Mouse (Mus musculus) frontal cortex, postnatal 10 days (tissue): ENCODE measurements at regions not wholly inside any gene's neighbourhood (a gene's known extent, or its start where the extent isn't known, plus 50 kb on each side); places are given as distances from the start of the nearest gene placed in this dataset.

ENCODE experiments used
- DNase-seq, 2 experiments: peaks; one replicate each; pipeline ENCODE4 v3.0.0; 2022; ENCODE audit warnings: low spot score in 2 of 2, mixed read lengths in 1 of 2

- no peak for DNase-seq
Measured at GRCm38 (mm10) chr12:27838384-27838783, 496.0 kb upstream of the Sox11 start.

- no peak for DNase-seq
Measured at GRCm38 (mm10) chr12:27826208-27826607, 483.8 kb upstream of the Sox11 start.

GRCm38 (mm10) chr12:27823392-27823791 is 481.0 kb upstream of the Sox11 start:
- DNase-seq: no peak

- no peak for DNase-seq
Measured at GRCm38 (mm10) chr12:27796642-27797041, 454.3 kb upstream of the Sox11 start.

GRCm38 (mm10) chr12:27786716-27787291 is 444.4 kb upstream of the Sox11 start:
- no peak for DNase-seq

- DNase-seq: no peak
Measured at GRCm38 (mm10) chr12:27780801-27781200, 438.4 kb upstream of the Sox11 start.

GRCm38 (mm10) chr12:27765948-27766347 is 423.6 kb upstream of the Sox11 start:
- DNase-seq: no peak

GRCm38 (mm10) chr12:27759016-27759415 is 416.6 kb upstream of the Sox11 start:
- DNase-seq: no peak

GRCm38 (mm10) chr12:27757641-27758040 is 415.3 kb upstream of the Sox11 start:
- DNase-seq: no peak

- no peak for DNase-seq
Measured at GRCm38 (mm10) chr12:27724619-27725200, 382.3 kb upstream of the Sox11 start.

- no peak for DNase-seq
Measured at GRCm38 (mm10) chr12:27680459-27680858, 338.1 kb upstream of the Sox11 start.

GRCm38 (mm10) chr12:27673404-27673803 is 331.0 kb upstream of the Sox11 start:
- no peak for DNase-seq

GRCm38 (mm10) chr12:27670650-27671084 is 328.3 kb upstream of the Sox11 start:
- no peak for DNase-seq

GRCm38 (mm10) chr12:27670190-27670589 is 327.8 kb upstream of the Sox11 start:
- no peak for DNase-seq

- DNase-seq: no peak
Measured at GRCm38 (mm10) chr12:27669542-27669941, 327.2 kb upstream of the Sox11 start.

GRCm38 (mm10) chr12:27666456-27666855 is 324.1 kb upstream of the Sox11 start:
- DNase-seq: no peak

- DNase-seq: no peak
Measured at GRCm38 (mm10) chr12:27663126-27663525, 320.8 kb upstream of the Sox11 start.

GRCm38 (mm10) chr12:27662723-27663122 is 320.3 kb upstream of the Sox11 start:
- no peak for DNase-seq

- no peak for DNase-seq
Measured at GRCm38 (mm10) chr12:27657536-27657935, 315.2 kb upstream of the Sox11 start.

- no peak for DNase-seq
Measured at GRCm38 (mm10) chr12:27653541-27653940, 311.2 kb upstream of the Sox11 start.

GRCm38 (mm10) chr12:27648602-27649001 is 306.2 kb upstream of the Sox11 start:
- DNase-seq: no peak

- no peak for DNase-seq
Measured at GRCm38 (mm10) chr12:27646497-27647307, 304.3 kb upstream of the Sox11 start.

- no peak for DNase-seq
Measured at GRCm38 (mm10) chr12:27619616-27620015, 277.2 kb upstream of the Sox11 start.
